In the genomic region with DNA sequence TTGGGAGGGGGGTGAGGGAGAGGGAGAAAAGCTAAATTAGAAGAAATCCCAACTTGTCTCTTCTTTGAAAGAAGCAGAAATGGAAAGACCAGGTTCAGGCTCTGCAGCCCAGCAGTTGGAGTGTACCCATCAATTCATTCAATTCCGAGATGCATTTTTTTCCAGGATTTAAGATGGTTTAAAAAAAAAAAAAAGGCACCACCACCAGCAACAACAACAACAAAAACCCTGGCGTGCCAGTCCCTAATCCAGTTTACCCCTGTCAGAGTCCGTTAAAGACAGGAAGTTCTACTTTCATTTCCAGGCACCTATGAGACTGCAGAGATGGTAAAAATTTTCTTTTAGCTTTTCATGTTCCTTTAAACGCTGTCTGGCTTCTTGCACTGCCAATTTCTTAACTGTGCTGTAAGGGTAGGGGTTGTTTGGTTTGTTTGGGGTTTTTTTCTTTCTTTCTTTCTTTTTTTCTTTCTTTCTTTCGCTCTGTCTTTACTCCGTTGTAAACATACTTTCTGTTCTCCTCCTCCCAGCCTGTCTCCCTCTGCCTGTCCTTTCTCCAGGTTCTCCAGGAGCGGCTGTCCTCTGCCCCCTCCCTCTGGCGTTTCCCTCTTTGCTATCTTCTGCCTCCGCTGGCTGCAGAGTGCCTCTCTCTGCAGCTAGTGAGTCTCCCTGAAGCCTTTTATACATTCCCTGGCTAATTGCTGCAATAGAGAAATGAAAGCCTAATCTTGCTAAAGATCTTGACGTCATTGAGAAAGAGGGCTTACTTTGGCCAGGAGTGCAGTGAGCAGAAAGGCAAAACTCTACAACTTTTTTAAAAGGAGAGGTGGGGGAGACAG, we compare ENCODE assay signal across 8 mouse cellular contexts. TPM values are rescaled to one million over a fixed set of nuclear protein-coding genes. Genes with fewer than 3 reads are reported as not detected.
A peak's percentile ranks its signal among the peaks of the same experiment; 100 is the strongest.
DNase-seq lines count a peak whose midpoint lies in the region; ATAC-seq lines count a peak whose summit lies in the region.

A gene (minus strand): TSS at position 51 of the 836 bp plus-strand sequence.

- H3K4me3 ChIP-seq in heart, embryonic 16.5 days (ENCODE audit: low read length) = peak within 1 kb of the TSS; percentile 56

- peak within 1 kb of the TSS; percentile 67 for H3K9ac ChIP-seq in heart, embryonic 16.5 days (ENCODE audit: low read length)

- no peaks in the 10 kb centered on the region for H3K36me3 ChIP-seq in heart, embryonic 16.5 days (ENCODE audit: control insufficient read depth, insufficient read depth)

- H3K27ac ChIP-seq in heart, embryonic 16.5 days (ENCODE audit: low read length) = no peak within 1 kb of the TSS; the same call in 1 of the 2 replicates

- H3K27me3 ChIP-seq in heart, embryonic 16.5 days (ENCODE audit: control insufficient read depth, insufficient read depth, low read length) = no peaks in the 10 kb centered on the region

- H3K4me2 ChIP-seq in heart, embryonic 16.5 days (ENCODE audit: low read depth, low read length) = peak within 1 kb of the TSS; percentile 72

- 0 out of 2 replicates have a peak, but pooled peaks cover 7% of the 10 kb centered on the region for H3K4me1 ChIP-seq in heart, embryonic 16.5 days (ENCODE audit: control insufficient read depth, insufficient read depth, low read length)

- ATAC-seq in activated CD4-positive, CD25-positive, alpha-beta regulatory T cell, adult 4 months = peak; percentile 59
- peak; percentile 83; the same call in 1 of the 2 replicates for ATAC-seq in heart, embryonic 16.5 days (replicated peaks; ENCODE audit: extremely low read depth, insufficient read depth, low FRiP score)

- 16% methylated on average over 10 of the region's 10 CpGs for WGBS in heart, embryonic 16.5 days

- no peaks in the 10 kb centered on the region for H3K9me3 ChIP-seq in heart, embryonic 16.5 days (replicated peaks; ENCODE audit: control insufficient read depth, low read length)

- DNase-seq in left cerebral cortex, adult 18-20 months (ENCODE audit: low spot score in 2 of 2) = peak; percentile 13 to 31
- DNase-seq in left cerebral cortex, adult 9 months (ENCODE audit: low spot score in 2 of 2) = no peak
- DNase-seq in cerebellum, postnatal 36 days = peak; percentile 44 to 45
- peak; percentile 25 for DNase-seq in left cerebral cortex, postnatal 4 days
- peak; percentile 36 for DNase-seq in ovary, postnatal 14 days (ENCODE audit: low spot score)
- DNase-seq in spleen, postnatal 10 days (ENCODE audit: low spot score in 2 of 2) = no peak

- intact Hi-C loops in left cerebral cortex, postnatal 4 days (cut with DNase I) = loop anchor here (10.0 kb wide), 1 partner anchor 576 kb away; no protein-coding TSS in a partner anchor

RNA-seq across cellular contexts. Expression of the gene that starts here (rescaled TPM):
- 10 to 100 TPM; 45.8 to 68.5 TPM for total RNA-seq in left cerebral cortex, adult 18-20 months (2021)
- polyA plus RNA-seq in activated CD4-positive, CD25-positive, alpha-beta regulatory T cell, adult 4 months (2017; shearing (Covaris generic)) = under 1 TPM; 0.15 to 0.20 TPM
- 1.2 and 1.6 TPM in 2 replicates for polyA plus RNA-seq in heart, embryonic 16.5 days (2015; fragmentation: Nextera tagmentation; extraction: Ambion mirVana)
- total RNA-seq in left cerebral cortex, postnatal 4 days (2021) = 10 to 100 TPM; 14.9 to 15.9 TPM

Comparison
In these comparisons a context has a peak if more than half of its experiments do, and no peak if none do; other contexts are left out.
1. DNase-seq: peak in left cerebral cortex, adult 18-20 months (2 of 2), cerebellum, postnatal 36 days (2 of 2), left cerebral cortex, postnatal 4 days (single experiment) and ovary, postnatal 14 days (single experiment); none in left cerebral cortex, adult 9 months (0 of 2) and spleen, postnatal 10 days (0 of 2).
2. Peak in ATAC-seq in activated CD4-positive, CD25-positive, alpha-beta regulatory T cell, adult 4 months; RNA of the gene not detected or under 1 TPM.